Mouse (Mus musculus): ENCODE data around the gene Acvr2a.
"Not testable (repeated sequence)": the region's sequence is repeated elsewhere in the genome, so short reads cannot be mapped to it uniquely, and the experiment has no call there.

Gene Acvr2a

GRCm38 (mm10) chr2:48813371-48814222 is at the start of gene Acvr2a:
Gene Acvr2a (plus strand): TSS chr2:48814109.
- DNase-seq = peak; percentile 96 to 99

DNA sequence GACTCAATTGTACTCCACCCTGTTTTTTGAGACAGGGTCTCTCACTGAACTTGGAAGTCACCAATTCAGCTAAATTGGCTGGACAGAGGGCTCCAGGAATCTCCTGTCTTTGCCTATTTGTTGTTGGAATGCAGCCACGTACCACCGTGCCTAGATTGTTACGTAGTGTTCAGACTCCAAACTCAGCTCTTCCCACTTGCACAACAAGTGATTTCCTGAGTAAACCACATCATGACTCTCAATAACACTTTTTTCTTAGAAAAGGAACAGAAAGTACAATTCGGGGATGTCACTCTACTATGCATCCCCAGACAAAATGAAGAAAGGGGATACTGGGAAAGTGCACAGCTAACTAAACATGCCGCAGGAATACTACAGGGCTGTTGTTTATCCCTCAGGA is 47.4 kb upstream of the Acvr2a start:
- DNase-seq = no peak

DNA sequence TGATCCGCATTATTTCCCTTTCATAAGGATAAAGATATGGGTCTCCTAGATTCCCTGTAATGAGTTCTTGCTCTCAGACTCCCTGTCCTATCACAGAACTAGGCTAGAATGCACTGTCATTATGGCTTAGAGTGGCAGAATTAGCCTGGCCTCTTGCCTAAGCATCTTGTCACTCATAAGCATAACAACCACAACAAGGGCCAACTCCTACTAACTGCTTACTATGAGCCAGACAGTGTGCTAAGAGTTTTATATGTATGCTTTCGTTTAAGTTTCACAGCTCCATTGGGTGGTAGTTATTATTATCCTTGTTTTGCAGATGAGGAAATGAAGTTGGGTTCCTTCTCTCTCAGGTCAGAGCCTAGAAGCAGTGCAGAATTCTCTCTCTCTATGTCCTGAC is 46.1 kb upstream of the Acvr2a start:
- DNase-seq = no peak

DNA sequence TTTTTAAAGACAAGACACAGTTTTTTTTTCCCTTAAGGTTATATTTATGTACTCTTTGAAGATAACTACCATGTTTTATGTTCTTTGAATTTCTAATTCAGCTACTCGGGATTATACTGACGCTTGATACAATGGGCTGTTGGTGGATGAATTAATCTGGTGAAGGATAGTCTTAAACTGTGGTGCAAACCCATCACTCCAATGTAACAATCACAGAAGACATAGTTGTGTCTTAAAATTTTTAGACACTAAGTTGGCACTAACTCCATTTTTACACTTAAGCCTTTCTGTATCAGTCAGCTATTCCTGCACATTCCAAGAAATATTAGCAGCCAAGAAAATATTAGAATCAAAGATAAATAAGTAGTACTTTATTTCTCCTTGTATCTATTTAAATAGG is 45.7 kb upstream of the Acvr2a start:
- DNase-seq = no peak

- no peak for DNase-seq
Observed at GRCm38 (mm10) chr2:48770100-48770499, 43.8 kb upstream of the Acvr2a start.

GRCm38 (mm10) chr2:48770634-48771033 is 43.3 kb upstream of the Acvr2a start:
- DNase-seq = no peak

DNA sequence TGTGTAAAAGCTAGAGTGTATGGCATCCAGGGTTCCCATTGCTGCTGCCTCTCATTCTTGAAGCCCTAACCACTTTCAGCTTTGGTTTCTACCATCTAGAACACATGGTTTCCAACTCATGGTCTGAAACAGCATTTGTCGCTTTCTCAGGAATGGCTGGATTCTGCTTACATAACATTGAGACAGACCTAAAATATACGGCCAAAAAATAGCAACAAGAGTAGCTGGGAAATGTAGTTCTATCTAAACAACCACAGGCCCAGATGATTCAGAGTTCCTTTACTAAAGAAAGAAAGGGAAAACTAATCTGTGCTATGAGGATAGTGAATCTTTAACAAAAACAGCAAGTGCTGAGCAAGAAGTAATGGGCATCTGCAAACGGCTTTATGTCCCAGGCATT is 38.6 kb upstream of the Acvr2a start:
- DNase-seq = no peak

GRCm38 (mm10) chr2:48788901-48789300 is 25.0 kb upstream of the Acvr2a start:
- no peak for DNase-seq

DNA sequence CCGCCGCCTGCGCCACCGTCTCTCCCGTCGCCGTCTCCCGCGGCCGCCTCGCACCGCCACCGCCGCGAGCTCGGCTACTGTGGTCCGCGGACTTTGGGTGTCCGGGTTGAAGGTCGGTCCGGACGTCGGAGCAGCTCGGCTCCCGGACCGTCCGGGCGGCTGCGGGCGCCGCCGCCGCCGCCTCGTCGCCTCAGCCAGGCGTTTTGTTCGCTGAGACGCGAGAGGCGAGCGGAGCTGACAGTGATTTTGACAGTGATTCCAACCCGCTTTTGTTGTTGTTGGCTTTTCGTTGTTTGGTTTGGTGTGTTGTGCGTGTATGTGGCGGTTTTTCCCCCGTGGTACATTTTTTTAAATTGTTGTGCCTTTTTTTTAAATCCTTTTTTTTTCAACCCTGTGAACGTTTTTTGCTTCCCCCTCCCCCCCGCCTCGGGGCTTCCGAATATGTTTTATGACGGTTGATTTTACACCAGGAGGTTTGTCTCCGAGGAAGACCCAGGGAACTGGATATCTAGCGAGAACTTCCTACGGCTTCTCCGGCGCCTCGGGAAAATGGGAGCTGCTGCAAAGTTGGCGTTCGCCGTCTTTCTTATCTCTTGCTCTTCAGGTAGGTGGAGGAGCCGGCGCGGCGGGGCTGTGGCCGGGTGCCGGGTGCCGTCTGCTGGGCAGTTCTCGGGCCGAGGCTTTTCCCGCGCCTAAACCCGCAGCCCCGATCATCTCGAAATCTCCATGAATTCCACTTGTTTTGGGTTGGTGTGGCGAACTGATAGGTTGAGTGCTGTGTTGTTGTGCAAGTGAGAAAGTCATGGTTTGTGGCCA is 522 bp downstream of the Acvr2a start:
- peak; percentile 29 to 68 for DNase-seq

DNA sequence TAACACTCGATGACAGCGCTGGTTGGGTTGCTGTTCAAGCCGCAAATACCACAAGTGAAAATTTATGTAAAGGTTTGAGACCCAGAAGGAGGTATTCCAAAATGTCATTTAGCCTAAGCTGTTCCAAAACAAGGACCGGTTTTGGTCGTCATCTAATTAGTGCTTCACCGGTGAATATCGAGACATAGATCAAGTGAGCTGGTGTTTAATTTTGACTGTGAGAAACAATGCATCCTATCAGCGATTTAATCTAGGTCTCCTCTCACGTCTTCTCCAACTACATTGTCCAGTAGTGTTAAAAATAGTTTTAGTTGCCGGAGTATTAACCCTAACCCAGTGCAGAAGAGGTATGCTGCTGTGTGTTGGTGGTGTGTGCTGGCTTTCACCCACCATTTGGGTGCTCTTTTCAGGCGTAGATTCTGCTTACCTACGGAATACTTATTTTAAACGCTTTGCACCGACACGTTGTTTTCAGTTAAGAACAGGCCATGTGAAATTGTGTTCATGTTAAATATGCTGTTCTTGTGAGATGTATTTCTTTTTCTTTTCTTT is 1.2 kb downstream of the Acvr2a start:
- DNase-seq = no peak

GRCm38 (mm10) chr2:48816141-48817028 is 2.5 kb downstream of the Acvr2a start:
- peak in 1 of 2 experiments; percentile 4 for DNase-seq

DNA sequence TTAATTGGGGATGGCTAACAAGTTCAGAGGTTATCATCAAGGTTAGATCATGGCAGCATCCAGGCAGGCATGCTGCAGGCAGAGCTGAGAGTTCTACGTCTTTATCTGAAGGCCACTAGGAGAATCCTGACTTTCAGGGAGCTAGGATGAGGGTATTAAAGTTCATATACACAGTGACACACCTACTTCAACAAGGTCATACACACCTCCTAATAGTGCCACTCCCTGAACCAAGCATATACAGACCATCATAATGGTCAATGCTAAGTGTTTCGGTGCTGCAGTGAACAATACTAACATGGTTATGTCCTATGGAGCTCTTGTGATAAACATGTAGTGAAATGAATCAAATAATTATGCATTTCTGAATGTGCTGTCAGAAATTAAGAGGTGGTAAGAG is 12.0 kb downstream of the Acvr2a start:
- DNase-seq = no peak

- no peak for DNase-seq
Observed at GRCm38 (mm10) chr2:48826380-48826779, 12.5 kb downstream of the Acvr2a start.

DNA sequence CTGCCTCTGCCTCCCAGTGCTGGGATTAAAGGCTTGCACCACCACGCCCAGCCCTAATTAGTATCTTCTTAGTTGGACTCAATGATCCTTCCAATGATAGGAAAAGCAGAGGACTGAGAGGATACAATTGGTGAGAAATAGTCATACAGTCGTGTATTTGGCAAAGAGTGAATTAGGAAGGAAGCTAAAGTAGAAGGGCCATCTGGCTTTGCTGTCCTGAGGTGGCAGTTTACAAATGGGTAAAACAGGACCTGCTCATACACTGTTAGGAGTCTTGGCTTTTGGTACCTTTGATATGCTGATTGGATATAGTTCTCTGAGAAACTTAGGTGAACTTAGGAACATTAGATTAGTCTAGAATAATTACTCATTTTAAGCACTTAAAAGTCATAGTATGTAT is 16.6 kb downstream of the Acvr2a start:
- DNase-seq = no peak

DNA sequence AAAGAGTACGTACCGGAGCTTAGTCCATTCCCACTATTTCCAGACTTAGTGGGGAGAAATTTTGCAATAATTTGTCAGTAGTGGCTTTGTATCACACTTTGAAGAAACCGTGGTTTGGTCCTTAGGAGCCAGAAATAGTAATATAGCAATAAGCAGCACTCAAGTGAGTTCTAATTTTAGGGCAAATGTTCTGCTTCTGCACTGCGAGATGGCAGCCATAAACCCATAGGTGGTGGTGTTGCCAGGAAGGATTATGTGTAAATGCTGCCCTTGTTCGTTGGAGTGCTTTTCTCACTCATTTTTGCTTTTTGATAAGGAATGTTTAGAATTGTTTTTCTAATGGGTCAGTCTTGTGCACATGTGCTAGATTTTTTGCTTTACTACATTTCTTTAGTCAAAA is 18.4 kb downstream of the Acvr2a start:
- DNase-seq = no peak

DNA sequence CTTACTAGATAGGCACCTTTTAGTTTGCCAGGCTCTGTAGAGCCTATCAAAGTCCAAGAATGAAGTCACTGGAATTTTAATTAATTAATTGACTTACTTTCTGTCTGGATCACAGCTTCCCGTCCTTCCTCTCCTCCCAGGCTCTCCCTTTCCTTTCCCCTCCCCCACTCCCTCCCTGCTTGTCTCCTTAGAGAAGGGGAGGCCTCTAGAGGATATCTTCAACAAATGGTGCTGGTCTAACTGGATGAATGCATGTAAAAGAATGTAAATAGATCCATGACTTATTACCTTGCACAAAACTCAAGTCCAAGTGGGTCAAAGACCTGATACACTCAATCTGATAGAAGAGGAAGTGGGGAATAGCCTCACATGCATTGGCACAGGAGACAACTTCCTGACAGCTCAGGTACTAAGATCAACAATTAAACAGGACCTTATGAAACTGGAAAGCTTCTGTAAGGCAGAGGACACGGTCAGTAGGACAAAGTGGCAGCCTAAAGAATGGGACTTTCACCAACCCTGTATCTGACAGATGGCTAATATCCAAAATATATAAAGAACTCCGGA is 20.1 kb downstream of the Acvr2a start:
- peak; percentile 38 to 39 for DNase-seq

GRCm38 (mm10) chr2:48841611-48842470 is 27.9 kb downstream of the Acvr2a start:
- DNase-seq = no peak

GRCm38 (mm10) chr2:48846689-48847398 is 32.9 kb downstream of the Acvr2a start:
- peak; percentile 11 to 22 for DNase-seq

DNA sequence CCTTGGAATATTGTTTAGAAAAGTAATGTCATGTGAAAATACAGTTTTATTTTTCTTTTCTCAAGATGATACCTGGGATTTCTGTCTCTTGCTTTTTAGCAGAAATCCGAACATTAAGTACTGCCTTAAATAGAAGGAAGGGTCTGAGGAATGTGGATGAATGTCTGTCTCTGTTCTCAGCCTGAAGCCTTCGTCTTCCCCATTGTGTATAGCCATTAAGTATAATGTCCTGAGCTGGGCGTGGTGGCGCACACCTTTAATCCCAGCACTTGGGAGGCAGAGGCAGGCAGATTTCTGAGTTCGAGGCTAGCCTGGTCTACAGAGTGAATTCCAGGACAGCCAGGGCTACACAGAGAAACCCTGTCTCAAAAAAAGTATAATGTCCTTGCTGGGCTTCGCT is 51.7 kb downstream of the Acvr2a start:
- not testable (repeated sequence) for DNase-seq

DNA sequence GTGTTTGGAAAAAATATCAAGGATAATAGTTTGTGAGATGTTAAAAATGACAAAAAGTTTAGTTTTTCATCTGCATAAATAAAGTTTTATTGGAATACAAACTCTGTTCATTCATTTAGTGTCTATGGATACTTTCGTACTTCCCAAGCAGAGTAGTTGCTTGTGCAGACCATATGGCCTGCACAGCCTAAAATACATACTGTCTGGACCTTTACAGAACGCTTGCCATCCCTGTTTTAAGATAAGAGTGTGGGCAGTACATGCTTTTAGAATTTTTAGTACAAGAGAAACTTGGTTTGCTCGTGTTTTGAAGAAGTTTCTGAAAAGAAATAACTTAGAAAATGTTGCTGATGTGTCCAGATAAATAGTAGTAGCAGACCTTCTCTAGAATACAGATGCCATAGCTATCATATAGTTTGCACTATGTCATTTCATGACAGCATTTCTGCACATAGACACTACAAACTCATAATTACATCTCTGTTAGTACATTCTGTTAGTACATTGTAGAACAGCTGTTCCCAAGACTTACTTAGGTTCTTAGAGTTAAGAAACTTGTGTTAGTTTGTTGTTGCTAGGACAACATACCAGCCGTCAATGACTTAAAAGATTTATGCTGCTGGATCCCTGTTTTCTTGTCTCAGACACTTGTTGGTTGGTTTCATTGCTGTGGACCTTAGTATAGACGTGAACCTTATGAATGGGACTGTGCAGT is 54.4 kb downstream of the Acvr2a start:
- no peak for DNase-seq

Measured in kidney, postnatal 36 days (tissue).